Mouse (Mus musculus) C2C12 (cell line): ENCODE results near the gene Psma5.

Source experiments
- CTCF ChIP-seq: IDR thresholded peaks from one replicate; pipeline ENCODE4 v1.5.1; 2011; ENCODE audit not compliant: control insufficient read depth, insufficient read depth, insufficient read length
- FOSL1 ChIP-seq: IDR thresholded peaks from one replicate; pipeline ENCODE4 v1.8.0; 2011; ENCODE audit warnings: mild to moderate bottlenecking, low read length; ENCODE audit not compliant: poor library complexity, insufficient read depth, severe bottlenecking
- MAX ChIP-seq: IDR thresholded peaks from one replicate; pipeline ENCODE4 v1.6.1; 2011; ENCODE audit warnings: mild to moderate bottlenecking, control low read depth
- MYOG ChIP-seq: IDR thresholded peaks from one replicate; pipeline ENCODE4 v1.6.1; 2011; ENCODE audit not compliant: control insufficient read depth, insufficient read length; ENCODE audit errors: extremely low read depth
- USF1 ChIP-seq: IDR thresholded peaks from one replicate; pipeline ENCODE4 v1.6.1; 2011; ENCODE audit warnings: low read depth, mild to moderate bottlenecking, control low read depth, moderate library complexity

GRCm38 (mm10) chr3:108321671-108322070, 64.9 kb downstream of the Psma5 start:
- TF ChIP-seq CTCF = no peak
- TF ChIP-seq FOSL1 = no peak
- TF ChIP-seq MAX = no peak
- no peak for TF ChIP-seq MYOG
- TF ChIP-seq USF1 = no peak
